Mouse (Mus musculus) liver, embryonic 14.5 days (tissue): ENCODE results near the gene Stard13. TPM values are rescaled to one million over a fixed set of nuclear protein-coding genes. Genes with fewer than 3 reads are reported as not detected.

ENCODE experiments used
- ATAC-seq: fragments of 200-750 bp; cut with Nextera tagmentation; 2 replicates; pipeline ENCODE4 v1.8.0; 2017; ENCODE audit warnings: moderate number of reproducible peaks, mild to moderate bottlenecking, moderate library complexity; ENCODE audit not compliant: insufficient read depth
- DNase-seq, 3 experiments: peaks; one replicate each; pipeline ENCODE4 v3.0.0-alpha.2; 2012 to 2013; ENCODE audit warnings: low read depth in 3 of 3, low spot score in 3 of 3
- H3K27ac ChIP-seq: fragments of 300-500 bp; sonication (generic); 2 replicates; pipeline ENCODE4 v1.5.1; 2014; ENCODE audit warnings: moderate library complexity, mild to moderate bottlenecking, control low read depth, inconsistent platforms
- H3K27me3 ChIP-seq: fragments of 300-500 bp; sonication (generic); 2 replicates; pipeline ENCODE4 v1.6.1; 2014; ENCODE audit warnings: mild to moderate bottlenecking, low read length, moderate library complexity; ENCODE audit not compliant: control insufficient read depth, insufficient read depth
- H3K36me3 ChIP-seq: fragments of 300-500 bp; sonication (generic); replicated peaks from 2 replicates; pipeline ENCODE4 v1.6.1; 2014; ENCODE audit warnings: low read depth; ENCODE audit not compliant: control insufficient read depth, insufficient read depth
- H3K4me1 ChIP-seq, 2 experiments: fragments of 200-500 bp in 1 of 2; fragments of 300-500 bp in 1 of 2; sonication (generic) in 1 of 2; replicated peaks; 2 replicates each; pipeline ENCODE4 v1.6.1; 2012 to 2014; ENCODE audit warnings: antibody characterized with exemption in 1 of 2, inconsistent platforms in 1 of 2, low read length in 1 of 2; ENCODE audit not compliant: control insufficient read depth in 2 of 2, insufficient read depth in 2 of 2
- H3K4me2 ChIP-seq: fragments of 300-500 bp; sonication (generic); 2 replicates; pipeline ENCODE4 v1.6.1; 2014; ENCODE audit warnings: low read depth, mild to moderate bottlenecking, control low read depth, moderate library complexity
- H3K4me3 ChIP-seq, 2 experiments: fragments of 200-500 bp in 1 of 2; fragments of 300-500 bp in 1 of 2; sonication (generic) in 1 of 2; 2 replicates each; pipeline ENCODE4 v1.5.1; 2012 to 2014; ENCODE audit warnings: low read depth in 2 of 2, low read length in 2 of 2, mild to moderate bottlenecking in 2 of 2, control low read depth in 1 of 2, inconsistent platforms in 1 of 2, moderate library complexity in 1 of 2; ENCODE audit not compliant: insufficient read depth in 1 of 2
- H3K9ac ChIP-seq: fragments of 300-500 bp; sonication (generic); replicated peaks from 2 replicates; pipeline ENCODE4 v1.6.1; 2014; ENCODE audit warnings: mild to moderate bottlenecking, control low read depth, moderate library complexity
- H3K9me3 ChIP-seq: fragments of 300-500 bp; sonication (generic); 2 replicates; pipeline ENCODE4 v1.6.1; 2016; ENCODE audit warnings: low read length, mixed read lengths; ENCODE audit not compliant: control insufficient read depth
- CTCF ChIP-seq: IDR thresholded peaks from 2 replicates; pipeline ENCODE4 v1.5.1; 2016; ENCODE audit warnings: antibody characterized with exemption, low read depth, control low read depth
- EP300 ChIP-seq: IDR thresholded peaks from 2 replicates; pipeline ENCODE4 v1.6.1; 2016; ENCODE audit warnings: antibody characterized with exemption, low read depth
- WGBS: fragments of 180-500 bp; shearing (Covaris S2); extraction: QIAGEN DNeasy Blood & Tissue Kit; methylation state at CpG from one replicate; pipeline ENCODE4 v1.1.7; 2014; ENCODE audit not compliant: insufficient replicate concordance; 5-methylcytosine and 5-hydroxymethylcytosine counted together
- polyA plus RNA-seq, 2 experiments: library from polyadenylated mRNA; depleted of rRNA in 1 of 2; stranded (reverse) in 1 of 2; unstranded in 1 of 2; fragments of >200 nt; fragmentation: Nextera tagmentation in 1 of 2; extraction: Ambion mirVana in 1 of 2; gene quantifications; 2 replicates each; pipeline versions ENCODE4 v1.2.1 to v1.2.3; 2012 to 2014

The Stard13 gene
- polyA plus RNA-seq, 2 experiments, result 0.56 to 1.1 TPM

DNA sequence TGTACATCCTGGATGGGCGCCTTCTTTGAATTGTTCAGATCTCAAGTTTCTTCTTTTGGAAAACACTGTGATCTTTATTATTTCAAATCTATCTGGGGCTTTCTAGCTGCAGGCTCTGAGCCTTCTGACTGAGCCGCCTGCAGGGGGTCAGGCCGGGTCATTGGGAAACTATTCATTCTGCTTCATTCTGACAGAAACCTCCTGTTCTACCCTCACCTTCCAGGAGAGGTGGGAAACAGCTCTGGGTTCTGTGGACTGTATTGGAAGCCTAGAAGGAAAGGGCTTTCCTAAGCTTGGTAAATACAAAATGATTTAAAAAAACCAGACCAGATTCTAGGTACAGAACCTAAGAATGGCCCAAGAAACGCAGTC lies 178.9 kb downstream of the Stard13 start:
- DNase-seq (no peak), ATAC-seq (no peak)
- TF ChIP-seq CTCF (no peak), EP300 (no peak)
- Histone ChIP-seq H3K36me3 (no peaks in the 10 kb centered on the region), H3K9me3 (no peaks in the 10 kb centered on the region), H3K9ac (no peak overlapping the region), H3K4me1 (no peaks in the 10 kb centered on the region; a peak in 1 of 4 replicates), H3K27ac (no peak overlapping the region), H3K27me3 (no peaks in the 10 kb centered on the region), H3K4me2 (no peak overlapping the region), H3K4me3 (no peak overlapping the region)
- WGBS, result 67% methylated on average over 4 of the region's 4 CpGs

DNA sequence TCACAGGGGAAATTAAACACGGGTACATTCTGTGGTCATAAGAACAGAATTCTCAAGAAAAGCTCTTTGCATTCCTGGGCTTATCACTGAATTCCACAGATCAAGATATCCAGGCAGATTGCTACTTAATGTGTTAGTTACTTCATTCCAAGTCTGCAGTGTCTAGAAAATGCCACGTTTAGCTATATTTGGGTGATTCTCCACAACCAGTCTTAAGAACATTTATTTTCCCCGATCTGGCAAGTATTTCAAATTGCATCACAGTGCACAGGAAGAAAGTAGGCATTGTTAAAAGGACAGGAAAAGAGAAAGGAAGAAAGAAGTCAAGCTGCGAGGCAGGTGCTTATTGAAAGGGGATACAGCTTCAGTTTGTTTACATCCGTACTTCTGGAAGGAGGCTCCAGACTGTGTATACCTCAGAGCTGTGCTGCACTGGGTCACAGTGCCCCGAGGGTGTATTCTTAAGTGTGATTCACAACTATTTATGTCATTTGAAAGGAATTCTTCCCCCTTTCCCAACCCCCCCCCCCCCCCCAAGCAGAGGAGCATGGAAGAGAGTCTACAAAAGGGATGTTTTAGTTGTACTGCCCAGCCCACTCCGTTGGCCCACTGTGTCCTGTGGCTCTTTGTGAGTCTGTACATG lies 179.4 kb downstream of the Stard13 start:
- WGBS, result 37% methylated on average over 7 of the region's 7 CpGs
- H3K9me3 ChIP-seq, result no peaks in the 10 kb centered on the region
- no peaks in the 10 kb centered on the region; a peak in 1 of 4 replicates for H3K4me1 ChIP-seq
- ATAC-seq (no peak), DNase-seq (no peak)
- H3K27ac ChIP-seq, result no peak overlapping the region
- H3K4me3 ChIP-seq, result no peak overlapping the region
- TF ChIP-seq EP300 (no peak), CTCF (no peak)
- no peaks in the 10 kb centered on the region for H3K27me3 ChIP-seq
- H3K9ac ChIP-seq, result no peak overlapping the region
- H3K4me2 ChIP-seq, result no peak overlapping the region
- no peaks in the 10 kb centered on the region for H3K36me3 ChIP-seq

- Histone ChIP-seq H3K36me3 (no peaks in the 10 kb centered on the region), H3K4me3 (no peak overlapping the region), H3K27ac (no peak overlapping the region), H3K9me3 (no peaks in the 10 kb centered on the region), H3K4me2 (no peak overlapping the region), H3K27me3 (no peaks in the 10 kb centered on the region), H3K9ac (no peak overlapping the region), H3K4me1 (no peaks in the 10 kb centered on the region; a peak in 1 of 4 replicates)
- DNase-seq (no peak), ATAC-seq (no peak)
- TF ChIP-seq CTCF, result no peak
- TF ChIP-seq EP300, result no peak
- 68% methylated on average over 5 of the region's 5 CpGs for WGBS
Measured at GRCm38 (mm10) chr5:151053190-151053589, 180.4 kb downstream of the Stard13 start.

DNA sequence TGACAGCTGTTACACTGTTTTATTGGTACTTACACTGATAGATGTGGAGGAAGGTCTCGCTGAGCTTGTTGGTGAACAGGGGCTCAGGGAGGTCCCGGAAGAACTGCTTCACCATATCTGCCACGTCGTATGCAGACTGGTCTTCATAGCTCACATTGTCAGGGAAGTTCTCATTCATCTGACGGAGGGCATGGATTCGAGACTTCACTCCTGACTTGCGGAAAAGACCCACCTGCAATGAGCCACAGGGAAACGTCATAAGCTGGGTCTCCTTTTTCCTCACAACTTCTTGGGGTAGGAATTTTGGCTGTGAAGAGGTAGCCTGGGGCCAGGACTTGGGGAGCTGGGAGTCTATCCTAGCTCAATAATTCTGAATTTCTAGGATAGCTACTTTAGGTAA lies 181.3 kb downstream of the Stard13 start:
- TF ChIP-seq EP300, result no peak
- no peaks in the 10 kb centered on the region for H3K27me3 ChIP-seq
- H3K27ac ChIP-seq, result no peak overlapping the region
- H3K4me3 ChIP-seq, result no peak overlapping the region
- H3K9me3 ChIP-seq, result no peaks in the 10 kb centered on the region
- no peak overlapping the region for H3K9ac ChIP-seq
- H3K36me3 ChIP-seq, result no peaks in the 10 kb centered on the region
- DNase-seq (no peak), ATAC-seq (no peak)
- no peaks in the 10 kb centered on the region; a peak in 1 of 4 replicates for H3K4me1 ChIP-seq
- WGBS, result 77% methylated on average over 8 of the region's 8 CpGs
- no peak overlapping the region for H3K4me2 ChIP-seq

DNA sequence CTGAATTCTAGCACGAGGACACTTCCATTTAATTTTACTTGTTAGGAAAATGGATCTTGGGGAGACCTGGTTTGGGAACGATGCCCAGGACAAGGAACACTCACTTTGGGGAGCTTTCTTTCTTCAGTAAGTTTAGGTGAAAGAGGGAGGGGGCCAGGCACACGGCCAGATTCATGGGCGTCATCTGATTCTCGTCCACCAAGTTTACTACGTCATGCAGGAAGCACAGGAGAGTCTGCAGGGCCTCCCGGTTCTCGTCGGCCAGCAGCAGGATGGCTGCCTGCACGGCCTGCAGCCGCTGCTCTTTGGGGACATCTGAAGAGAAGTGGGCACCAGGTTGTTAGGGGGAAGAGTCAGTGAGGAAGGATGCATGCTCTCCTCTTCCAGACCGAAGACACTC lies 186.1 kb downstream of the Stard13 start:
- H3K4me1 ChIP-seq, result no peaks in the 10 kb centered on the region
- TF ChIP-seq CTCF, result no peak
- TF ChIP-seq EP300, result no peak
- no peak overlapping the region for H3K4me3 ChIP-seq
- H3K27ac ChIP-seq, result no peak overlapping the region
- ATAC-seq (no peak), DNase-seq (no peak)
- no peaks in the 10 kb centered on the region for H3K36me3 ChIP-seq
- H3K9me3 ChIP-seq, result no peaks in the 10 kb centered on the region
- H3K4me2 ChIP-seq, result no peak overlapping the region
- H3K9ac ChIP-seq, result no peak overlapping the region
- WGBS, result 61% methylated on average over 12 of the region's 12 CpGs
- H3K27me3 ChIP-seq, result no peaks in the 10 kb centered on the region
